Comparison of ENCODE assay signal across 8 mouse cellular contexts in genomic region chr3:37666291-37667118, GRCm38 (mm10). TPM values are rescaled to one million over a fixed set of nuclear protein-coding genes. Genes with fewer than 3 reads are reported as not detected.
A peak's percentile ranks its signal among the peaks of the same experiment; 100 is the strongest.
DNase-seq lines count a peak whose midpoint lies in the region; ATAC-seq and TF ChIP-seq lines count a peak whose summit lies in the region.

No protein-coding gene starts in this region.

- peaks cover 9% of the 10 kb centered on the region for H3K36me3 ChIP-seq in E14TG2a.4 (ENCODE audit: insufficient read depth, low read length)
- no peaks in the 10 kb centered on the region for H3K36me3 ChIP-seq in heart, embryonic 14.5 days (ENCODE audit: control insufficient read depth, insufficient read depth, low read length)
- H3K36me3 ChIP-seq in midbrain, embryonic 12.5 days = no peaks in the 10 kb centered on the region

- peak; percentile 71 for ATAC-seq in heart, embryonic 14.5 days (ENCODE audit: insufficient number of reproducible peaks, insufficient read depth, low FRiP score, low read depth)
- ATAC-seq in midbrain, embryonic 12.5 days (ENCODE audit: low FRiP score, low read depth) = peak; percentile 95

- H3K4me3 ChIP-seq in E14TG2a.4 (replicated peaks; ENCODE audit: low read length) = 0 out of 2 replicates have a peak overlapping the region, but pooled peaks have one; percentile 17
- no peak overlapping the region for H3K4me3 ChIP-seq in heart, embryonic 14.5 days (ENCODE audit: control insufficient read depth in 1 of 2, insufficient read depth in 1 of 2, low read depth in 1 of 2, low read length in 2 of 2)
- H3K4me3 ChIP-seq in midbrain, embryonic 12.5 days = no peak overlapping the region
- no peak overlapping the region for H3K4me3 ChIP-seq in layer of hippocampus, adult 2 months

- H3K27ac ChIP-seq in heart, embryonic 14.5 days (replicated peaks in 1 of 2; ENCODE audit: control insufficient read depth in 1 of 2, insufficient read depth in 1 of 2, low read depth in 2 of 2, low read length in 2 of 2) = 0 out of 4 replicates have a peak overlapping the region, but pooled peaks have one; percentile 17 to 31
- H3K27ac ChIP-seq in midbrain, embryonic 12.5 days (replicated peaks) = peak overlapping the region; percentile 66
- no peak overlapping the region for H3K27ac ChIP-seq in layer of hippocampus, adult 2 months

- 18% methylated on average over 9 of the region's 9 CpGs for WGBS in heart, embryonic 14.5 days
- WGBS in midbrain, embryonic 12.5 days = 10% methylated on average over 9 of the region's 9 CpGs

- H3K9ac ChIP-seq in heart, embryonic 14.5 days (ENCODE audit: low read length) = no peak overlapping the region
- no peak overlapping the region; the same call in 1 of the 2 replicates for H3K9ac ChIP-seq in midbrain, embryonic 12.5 days (replicated peaks)

- H3K9me3 ChIP-seq in E14TG2a.4 (ENCODE audit: low read length) = no peaks in the 10 kb centered on the region
- peaks cover 21% of the 10 kb centered on the region for H3K9me3 ChIP-seq in heart, embryonic 14.5 days (ENCODE audit: control insufficient read depth, low read length)
- peaks cover 13% of the 10 kb centered on the region for H3K9me3 ChIP-seq in midbrain, embryonic 12.5 days

- TF ChIP-seq CTCF in E14TG2a.4 (conservative IDR thresholded peaks at IDR 0.05; ENCODE audit: low read length) = no peak
- TF ChIP-seq CTCF in layer of hippocampus, adult 2 months (conservative IDR thresholded peaks at IDR 0.05) = no peak

- H3K4me1 ChIP-seq in E14TG2a.4 (replicated peaks; ENCODE audit: low read depth, low read length) = peaks cover 59% of the 10 kb centered on the region
- peaks cover 2 to 11% of the 10 kb centered on the region in 2 experiments; a peak in 3 of 4 replicates for H3K4me1 ChIP-seq in heart, embryonic 14.5 days (ENCODE audit: control insufficient read depth in 2 of 2, insufficient read depth in 2 of 2, low read length in 2 of 2)
- peaks cover 14% of the 10 kb centered on the region for H3K4me1 ChIP-seq in midbrain, embryonic 12.5 days

- DNase-seq in embryo, embryonic 10 days (ENCODE audit: low spot score) = peak; percentile 81
- peak; percentile 83 for DNase-seq in kidney, postnatal 10 days
- DNase-seq in layer of hippocampus, adult 2 months (ENCODE audit: low spot score in 2 of 2) = no peak
- no peak for DNase-seq in cerebellum, adult 11 months
- DNase-seq in spleen, postnatal 10 days (ENCODE audit: low spot score in 2 of 2) = no peak

- H3K4me2 ChIP-seq in heart, embryonic 14.5 days (ENCODE audit: low read length) = no peak overlapping the region
- H3K4me2 ChIP-seq in midbrain, embryonic 12.5 days (replicated peaks) = 0 out of 2 replicates have a peak overlapping the region, but pooled peaks have one; percentile 1

- H3K27me3 ChIP-seq in E14TG2a.4 (ENCODE audit: insufficient read depth, low read length) = 0 out of 2 replicates have a peak, but pooled peaks cover 2% of the 10 kb centered on the region
- H3K27me3 ChIP-seq in heart, embryonic 14.5 days (ENCODE audit: control insufficient read depth, insufficient read depth, low read length) = no peaks in the 10 kb centered on the region
- peaks cover 74% of the 10 kb centered on the region for H3K27me3 ChIP-seq in midbrain, embryonic 12.5 days

RNA-seq across cellular contexts. Expression of gene Spry1, which starts 26.8 kb away (rescaled TPM):
- polyA plus RNA-seq in heart, embryonic 14.5 days (2014; fragmentation: Nextera tagmentation; extraction: Ambion mirVana) = 7.8 and 8.2 TPM in 2 replicates
- polyA plus RNA-seq in midbrain, embryonic 12.5 days (2016; fragmentation: Nextera tagmentation; extraction: Ambion mirVana) = 7.9 and 8.3 TPM in 2 replicates
- total RNA-seq in layer of hippocampus, adult 2 months (2021) = 10 to 100 TPM; 12.1 to 13.1 TPM

RNA-seq across cellular contexts. Expression of gene Gm5148, which starts 57.8 kb away (rescaled TPM):
- polyA plus RNA-seq in heart, embryonic 14.5 days (2014; fragmentation: Nextera tagmentation; extraction: Ambion mirVana) = 2.7 and 3.7 TPM in 2 replicates
- polyA plus RNA-seq in midbrain, embryonic 12.5 days (2016; fragmentation: Nextera tagmentation; extraction: Ambion mirVana) = 2.5 and 3.3 TPM in 2 replicates
- 1 to 10 TPM; 5.1 to 5.9 TPM for total RNA-seq in layer of hippocampus, adult 2 months (2021)

Comparison
In these comparisons a context has a peak if more than half of its experiments do, and no peak if none do; other contexts are left out.
1. DNase-seq: peak in embryo, embryonic 10 days (single experiment) and kidney, postnatal 10 days (single experiment); none in layer of hippocampus, adult 2 months (0 of 2), cerebellum, adult 11 months (single experiment) and spleen, postnatal 10 days (0 of 2).